In the genomic region with DNA sequence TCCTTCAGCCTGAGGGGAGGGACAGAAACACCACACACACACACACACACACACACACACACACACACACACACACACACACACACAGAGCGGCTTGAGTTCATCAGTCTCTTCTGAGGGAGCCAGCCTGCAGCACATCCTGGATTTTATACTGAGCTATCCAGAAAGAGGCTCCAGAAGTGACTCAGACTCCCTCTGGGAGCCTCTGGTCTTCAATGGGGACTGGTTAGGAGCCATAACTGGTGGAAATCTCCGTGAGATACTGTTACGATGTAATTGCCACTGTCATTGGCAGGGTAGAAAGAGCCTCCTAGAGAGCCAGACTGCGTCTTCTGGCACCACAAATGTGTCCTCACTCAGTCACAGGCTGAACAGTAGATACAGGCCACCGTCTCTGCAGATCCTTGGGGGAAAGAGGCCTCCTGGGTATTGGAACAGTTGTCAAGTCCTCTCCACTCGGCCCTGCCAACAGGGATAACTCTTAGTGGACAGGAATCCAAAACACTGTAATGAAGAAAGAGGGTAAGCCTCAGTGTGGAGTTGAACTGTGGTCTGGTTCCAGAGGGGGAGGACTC, we compare ENCODE assay signal across 20 mouse cellular contexts. TPM values are rescaled to one million over a fixed set of nuclear protein-coding genes. Genes with fewer than 3 reads are reported as not detected.
A peak's percentile ranks its signal among the peaks of the same experiment; 100 is the strongest.
DNase-seq lines count a peak whose midpoint lies in the region.
"Had no signal": no experiment of that assay in that cellular context is flagged by ENCODE, and none has a peak within 500 bp of the region (broad histone marks: within the 10 kb centered on the region; RNA-seq: fewer than 3 reads in every experiment).

No protein-coding gene starts in this region.

- peak; percentile 5 for DNase-seq in gastrocnemius, postnatal 14 days
- no peak for DNase-seq in gastrocnemius, postnatal 36 days
- DNase-seq in 3T3-L1 (ENCODE audit: low read depth, low spot score): peak; percentile 64
- peak; percentile 54 for DNase-seq in MN1 (ENCODE audit: low spot score)
- DNase-seq in left cerebral cortex, postnatal 14 days (ENCODE audit: low spot score in 2 of 2): no peak
- DNase-seq in cerebellum, postnatal 10 days: no peak
- DNase-seq: adrenal gland, adult 2 months; adrenal gland, postnatal 14 days; cerebellum, adult 11 months; cerebellum, adult 2 months; cerebellum, adult 9-11 months; cerebellum, postnatal 36 days; embryo, embryonic 11 days; forebrain, postnatal 0 days; gastrocnemius, adult 2 months; gastrocnemius, postnatal 25 days; heart, postnatal 10 days; heart, postnatal 36 days; kidney, adult 11 months had no signal

- intact Hi-C loops in gastrocnemius, postnatal 14 days (cut with DNase I; ENCODE audit: low total_unique reads): no loop called here
- intact Hi-C loops in gastrocnemius, postnatal 36 days (cut with DNase I): no loop called here
- intact Hi-C loops in left cerebral cortex, postnatal 14 days (cut with DNase I): no loop called here

RNA-seq across cellular contexts. Expression of gene Arhgef19, which starts 3.7 kb away (rescaled TPM):
- 1 to 10 TPM; 1.3 to 1.4 TPM for total RNA-seq in gastrocnemius, postnatal 14 days (2021)
- total RNA-seq in gastrocnemius, postnatal 36 days (2021): under 1 TPM; 0.26 to 0.69 TPM
- total RNA-seq in left cerebral cortex, postnatal 14 days (2021): 10 to 100 TPM in 1 of 2 experiments, 1 to 10 TPM in 1; 9.2 to 10.5 TPM
- total RNA-seq: granulocyte monocyte progenitor cell, adult 5-6 weeks had no signal

RNA-seq across cellular contexts. Expression of gene Rsg1, which starts 21.9 kb away (rescaled TPM):
- under 1 TPM; 0.21 to 0.38 TPM for total RNA-seq in gastrocnemius, postnatal 14 days (2021)
- total RNA-seq in gastrocnemius, postnatal 36 days (2021): not detected
- total RNA-seq in left cerebral cortex, postnatal 14 days (2021): 1 to 10 TPM; 2.6 to 3.7 TPM
- total RNA-seq: gastrocnemius, adult 2 months had no signal

Comparison
In these comparisons a context has a peak if more than half of its experiments do, and no peak if none do; other contexts are left out.
1. DNase-seq: peak in gastrocnemius, postnatal 14 days (single experiment), 3T3-L1 (single experiment) and MN1 (single experiment); none in gastrocnemius, postnatal 36 days (0 of 2), left cerebral cortex, postnatal 14 days (0 of 2) and cerebellum, postnatal 10 days (0 of 2).
2. RNA of gene Arhgef19, which starts 3.7 kb away (total RNA-seq): 9.2 to 10.5 TPM in left cerebral cortex, postnatal 14 days; 1.3 to 1.4 TPM in gastrocnemius, postnatal 14 days and 0.26 to 0.69 TPM in gastrocnemius, postnatal 36 days; every median in the first group is over 4 times any median in the second.